ENCODE assay signal across 1 mouse cellular context in the genomic region with DNA sequence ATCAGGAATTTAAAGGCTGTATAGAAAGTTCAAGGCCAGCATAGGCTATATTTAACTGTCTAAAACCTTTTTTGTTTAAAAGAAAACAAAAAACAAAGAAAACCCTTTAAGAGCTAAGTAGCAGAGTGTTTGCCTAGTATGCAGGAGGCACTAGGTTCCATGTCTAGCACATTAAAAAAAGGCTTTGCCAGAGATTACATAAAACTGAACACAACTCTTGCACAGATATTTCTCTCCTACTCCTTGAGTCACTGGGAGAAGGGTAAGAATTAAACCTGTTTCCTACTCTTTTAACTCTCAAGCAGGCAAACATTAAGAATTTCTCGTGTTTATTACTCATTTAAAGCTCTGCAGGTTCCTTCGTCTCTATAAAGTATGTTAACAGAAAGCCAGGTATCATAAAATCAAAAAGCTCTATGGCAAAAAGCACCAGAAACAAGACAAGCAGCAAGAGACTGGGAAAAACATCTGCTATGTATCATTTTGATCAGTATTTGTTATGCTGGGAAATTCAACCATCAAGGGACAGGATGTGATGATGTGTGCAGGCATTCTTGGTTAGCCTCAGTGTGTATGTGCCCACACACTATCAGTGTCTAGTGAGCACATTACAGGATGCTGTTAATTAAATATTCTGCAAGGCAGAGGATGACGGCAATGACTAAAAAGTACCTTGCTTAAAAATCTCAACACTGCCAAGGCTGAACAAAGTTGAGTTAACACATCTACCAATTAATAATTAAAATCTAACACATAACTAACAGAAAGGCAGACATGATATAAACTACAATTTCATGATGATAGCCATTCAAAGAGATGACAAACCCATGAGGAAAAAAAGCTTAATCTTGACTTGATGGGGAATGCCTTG.
TF ChIP-seq lines count a peak whose summit lies in the region.

No protein-coding gene starts in this region.

TF ChIP-seq in myocyte, 11 proteins besides CTCF, POLR2A, EP300 and RAD21 (continued from another document):
- TF ChIP-seq TCF3 (IDR thresholded peaks at IDR 0.05; ENCODE audit: insufficient read length, low read depth) (no peak), TCF12 (IDR thresholded peaks at IDR 0.05; ENCODE audit: insufficient read depth, poor library complexity, severe bottlenecking) (no peak), E2F4 (IDR thresholded peaks at IDR 0.05; ENCODE audit: insufficient read depth) (no peak), REST (IDR thresholded peaks at IDR 0.05; ENCODE audit: insufficient read depth, insufficient read length) (no peak), MAX (IDR thresholded peaks at IDR 0.05; ENCODE audit: low read depth) (no peak), USF1 (IDR thresholded peaks at IDR 0.05; ENCODE audit: low read depth) (no peak)
